Mouse (Mus musculus): ENCODE results near the gene Tas2r136.

The Tas2r136 gene

DNA sequence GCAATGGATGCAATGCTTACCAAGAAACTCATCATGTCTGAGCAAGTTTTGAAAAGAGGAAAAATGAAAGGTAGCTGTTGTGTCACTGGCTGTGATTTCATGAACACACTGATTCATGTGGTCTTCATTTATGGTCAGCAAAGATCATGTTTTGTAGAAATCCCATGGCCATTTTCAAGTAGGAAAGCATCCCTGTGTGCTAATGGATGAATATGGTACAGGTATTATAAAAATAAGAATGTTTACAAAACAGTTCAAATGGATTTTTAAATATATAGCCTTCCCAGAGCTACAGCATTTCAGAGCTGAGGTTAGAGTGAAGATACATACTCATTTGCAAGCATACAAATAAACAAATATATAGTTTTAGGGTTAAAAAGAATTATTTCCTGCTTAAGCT lies at the start of gene Tas2r136:
Tas2r136 (minus strand) TSS at position 101 of the 400 bp plus-strand sequence.
- DNase-seq = no peak

DNA sequence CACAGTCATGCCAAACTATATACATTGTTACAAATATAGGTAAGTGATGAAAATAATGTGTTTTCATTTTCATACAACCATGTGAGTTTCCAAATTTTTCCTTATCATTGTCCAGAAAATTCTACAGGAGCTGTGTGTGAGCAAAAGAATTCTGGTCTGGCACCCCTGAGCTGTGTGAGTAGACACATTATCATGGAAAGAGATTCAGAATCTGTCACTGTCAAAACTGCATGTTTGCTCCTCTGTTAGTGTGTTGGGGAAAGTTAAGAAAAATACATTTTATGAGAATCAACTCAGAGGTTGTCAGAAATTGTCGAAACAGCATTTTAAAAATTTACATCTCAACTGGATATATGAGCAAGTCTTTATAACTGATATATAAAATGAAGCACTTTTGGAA lies 24.6 kb upstream of the Tas2r136 start, which contains the start of gene Tas2r117:
Tas2r117 (plus strand) TSS at position 301 of the 400 bp plus-strand sequence.
- no peak for DNase-seq

GRCm38 (mm10) chr6:132795393-132795792 lies 17.4 kb upstream of the Tas2r136 start:
- DNase-seq = no peak

DNA sequence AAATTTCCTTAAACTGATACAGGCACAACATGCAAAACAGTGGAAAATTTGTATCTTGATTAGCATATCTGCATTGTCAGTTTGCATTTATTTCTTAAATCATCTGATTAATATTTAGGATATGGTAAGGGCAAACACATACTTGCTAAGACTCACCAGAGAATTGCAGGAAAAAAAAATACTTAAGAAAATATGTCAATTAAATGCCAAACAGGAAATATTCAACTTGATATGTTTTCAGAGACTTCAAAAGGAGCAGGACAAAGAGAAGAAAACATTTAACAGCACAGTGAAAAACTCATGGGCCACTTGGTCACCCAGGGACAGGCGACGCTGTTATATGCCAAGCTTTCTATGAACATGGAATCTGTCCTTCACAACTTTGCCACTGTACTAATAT lies 16.1 kb downstream of the Tas2r136 start, which contains the start of gene Tas2r102:
Tas2r102 (plus strand) TSS at position 301 of the 400 bp plus-strand sequence.
- no peak for DNase-seq

GRCm38 (mm10) chr6:132754430-132754829 lies 23.5 kb downstream of the Tas2r136 start, which contains the start of gene Tas2r124:
Gene Tas2r124 (plus strand): TSS chr6:132754730.
- DNase-seq = no peak

DNA sequence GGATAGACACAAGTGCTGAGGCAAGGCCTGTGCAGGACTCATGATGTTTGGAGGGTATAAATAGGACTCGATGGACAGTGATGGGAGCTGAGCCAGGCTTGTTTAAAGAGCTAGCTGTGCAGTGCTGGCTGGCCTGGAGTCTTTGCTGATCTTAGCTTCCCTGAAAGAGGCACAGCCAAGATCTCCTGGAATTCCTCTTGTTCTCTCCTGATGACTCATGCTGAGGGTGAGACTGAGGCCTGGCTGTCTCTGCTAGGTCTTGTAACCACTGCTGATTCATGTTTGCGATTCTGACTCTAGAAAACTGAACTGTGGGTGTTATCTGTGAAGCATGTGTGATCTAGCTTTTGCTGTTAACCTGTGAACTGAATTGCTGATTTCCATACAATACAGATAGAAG lies 27.8 kb downstream of the Tas2r136 start:
- DNase-seq = no peak

- DNase-seq = no peak
Measured at GRCm38 (mm10) chr6:132737935-132738334, 40.0 kb downstream of the Tas2r136 start, which contains the start of gene Tas2r115. Gene Tas2r115 (minus strand): TSS chr6:132738035.

All from cerebellum, postnatal 36 days (tissue).